Mouse (Mus musculus): Measurements from ENCODE around the gene Nfic. TPM values are rescaled to one million over a fixed set of nuclear protein-coding genes. Genes with fewer than 3 reads are reported as not detected.
"Not testable (repeated sequence)": the region's sequence is repeated elsewhere in the genome, so short reads cannot be mapped to it uniquely, and the experiment has no call there.

The Nfic gene
- polyA plus RNA-seq, 1 experiment: 33.6 TPM

DNA sequence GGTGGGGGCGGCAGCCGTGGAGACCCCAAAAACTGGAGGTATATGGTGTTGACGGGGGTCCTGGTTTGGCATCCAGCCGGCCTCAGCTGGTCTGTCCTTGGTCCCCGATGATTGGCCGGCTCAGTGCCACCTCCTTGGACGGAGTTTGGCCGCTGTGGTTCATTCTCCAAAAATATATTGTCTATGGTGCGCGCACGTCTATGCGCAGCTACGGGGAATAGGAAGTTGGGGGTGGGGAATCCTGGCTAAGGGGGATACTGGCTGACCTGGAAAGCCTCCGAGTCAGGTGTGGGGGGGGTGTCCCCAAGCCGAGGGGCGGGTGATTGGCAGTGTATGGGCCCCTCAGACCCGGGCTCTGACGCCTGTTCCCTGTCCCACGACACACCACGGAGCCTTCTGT, 5.0 kb upstream of the Nfic start:
- DNase-seq (ENCODE audit: low read depth): no peak

DNA sequence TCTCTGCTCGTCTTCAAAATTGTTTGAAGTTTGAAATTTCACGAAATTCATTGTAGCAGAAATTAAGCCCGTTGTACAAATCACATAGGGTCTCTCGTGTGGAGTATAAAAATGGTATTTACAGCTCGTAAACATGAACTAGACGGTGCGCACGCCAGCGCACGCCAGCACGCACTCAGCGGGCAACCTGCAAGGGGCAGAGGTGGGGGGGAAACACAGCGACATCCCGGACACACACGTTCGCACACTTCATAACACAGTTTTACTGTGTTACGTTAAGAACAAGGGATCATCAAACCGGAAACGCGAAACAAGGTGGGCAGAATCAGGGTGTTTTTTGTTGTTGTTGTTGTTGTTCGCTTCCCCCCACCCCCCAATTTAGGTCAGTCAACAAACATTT, 4.0 kb upstream of the Nfic start:
- DNase-seq (ENCODE audit: low read depth): no peak

DNA sequence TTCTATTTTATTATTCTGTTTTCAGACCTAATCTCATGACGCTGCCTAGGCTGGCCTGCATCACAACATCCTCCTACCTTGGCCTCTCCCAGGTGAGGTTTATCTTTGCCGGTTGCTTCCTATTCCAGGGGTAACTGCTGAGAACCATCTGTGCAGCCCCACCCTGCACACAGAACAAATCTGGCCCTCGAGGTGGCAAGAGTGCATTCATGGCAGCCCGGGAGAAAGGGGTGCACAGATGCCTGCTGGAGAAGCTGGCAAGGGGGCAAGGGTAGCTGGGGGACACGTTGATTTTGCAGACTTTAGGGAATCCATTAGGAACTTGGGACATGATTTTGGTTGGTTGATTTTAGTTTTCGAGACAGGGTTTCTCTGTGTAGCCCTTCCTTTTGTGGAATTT, 2.8 kb upstream of the Nfic start:
- no peak for DNase-seq (ENCODE audit: low read depth)

DNA sequence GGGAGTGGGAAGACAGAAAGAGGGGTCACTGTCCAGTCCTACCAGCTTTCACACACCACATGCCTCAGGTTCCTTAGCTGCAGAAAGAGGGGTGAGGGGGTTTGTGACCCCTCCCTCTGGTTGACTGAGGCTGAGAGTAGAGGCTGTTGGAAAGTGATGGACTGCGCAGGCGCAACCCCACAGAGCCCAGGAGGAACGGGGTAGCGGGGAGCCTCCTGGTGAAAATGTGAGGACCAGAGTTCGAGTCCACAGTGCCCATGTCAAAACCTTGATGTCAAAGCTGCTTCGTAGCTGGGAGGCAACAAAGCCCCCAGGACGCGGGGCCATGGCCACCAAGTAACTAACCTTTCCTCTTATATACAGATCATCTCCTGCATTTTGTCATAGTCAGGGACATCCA, 2.2 kb upstream of the Nfic start:
- DNase-seq (ENCODE audit: low read depth): no peak

DNA sequence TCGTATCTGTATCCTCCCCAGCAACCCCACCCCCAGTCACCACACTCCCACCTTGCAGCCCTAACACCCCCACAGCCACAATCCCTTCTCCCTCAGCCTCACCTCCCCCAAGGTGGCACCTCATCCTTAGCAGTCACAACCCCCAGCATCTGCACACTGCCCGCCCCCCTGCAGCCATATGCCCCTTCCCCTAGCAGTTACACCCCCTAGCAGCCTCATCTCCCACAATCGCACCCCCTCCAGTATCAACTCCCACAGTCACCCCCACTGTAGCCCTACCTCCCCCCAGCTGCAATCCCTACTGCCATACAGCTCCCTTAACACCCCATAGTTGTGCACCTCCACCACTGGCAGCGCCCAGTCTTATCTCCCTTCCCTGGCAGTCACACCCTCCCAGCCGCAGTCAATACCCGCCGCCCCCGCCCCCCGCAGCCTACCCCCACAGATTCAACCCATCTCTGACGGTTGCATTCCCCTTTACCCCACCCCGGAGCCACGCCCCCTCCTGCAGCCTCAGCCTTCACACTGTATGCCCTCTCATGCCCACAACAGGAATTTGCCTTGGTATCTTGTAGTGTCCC, 1.6 kb upstream of the Nfic start:
- DNase-seq (ENCODE audit: low read depth): no peak

DNA sequence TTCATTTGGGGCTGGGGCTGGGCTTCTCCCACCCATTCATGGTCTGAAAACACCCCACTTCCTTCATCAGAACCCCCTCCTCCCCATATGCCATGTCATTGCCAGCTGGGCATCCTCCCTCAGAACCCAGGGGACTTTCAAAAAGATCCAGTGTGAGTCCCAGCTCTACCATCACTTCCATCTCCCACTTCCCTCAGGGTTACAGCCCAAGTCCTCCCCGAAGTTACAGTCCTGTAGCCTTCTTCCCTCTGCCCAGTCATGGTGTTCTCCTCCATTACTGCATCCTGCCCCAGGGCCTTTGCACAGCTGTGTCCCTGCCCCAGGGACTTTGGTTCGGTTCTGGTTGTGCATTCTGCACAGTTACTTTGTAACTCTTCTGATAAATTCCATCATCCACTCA, 1.3 kb downstream of the Nfic start:
- DNase-seq (ENCODE audit: low read depth): no peak

DNA sequence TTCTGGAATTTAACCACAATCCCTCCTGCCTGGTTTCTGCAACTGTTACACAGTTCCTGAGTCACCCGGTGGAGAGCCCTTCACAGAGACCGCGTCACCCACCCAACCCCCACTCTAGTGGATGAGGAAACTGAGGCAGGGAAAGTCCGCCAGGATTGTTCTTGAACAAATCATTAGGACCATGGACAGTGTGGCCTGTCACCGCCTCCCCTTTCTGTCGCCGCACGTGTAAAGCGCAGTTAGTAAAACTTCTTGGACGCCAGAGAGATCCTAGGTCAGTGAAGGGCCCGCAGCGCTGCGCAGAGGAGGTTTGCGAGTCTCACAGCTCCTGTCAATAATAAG, 2.5 kb downstream of the Nfic start:
- no peak for DNase-seq (ENCODE audit: low read depth)

DNA sequence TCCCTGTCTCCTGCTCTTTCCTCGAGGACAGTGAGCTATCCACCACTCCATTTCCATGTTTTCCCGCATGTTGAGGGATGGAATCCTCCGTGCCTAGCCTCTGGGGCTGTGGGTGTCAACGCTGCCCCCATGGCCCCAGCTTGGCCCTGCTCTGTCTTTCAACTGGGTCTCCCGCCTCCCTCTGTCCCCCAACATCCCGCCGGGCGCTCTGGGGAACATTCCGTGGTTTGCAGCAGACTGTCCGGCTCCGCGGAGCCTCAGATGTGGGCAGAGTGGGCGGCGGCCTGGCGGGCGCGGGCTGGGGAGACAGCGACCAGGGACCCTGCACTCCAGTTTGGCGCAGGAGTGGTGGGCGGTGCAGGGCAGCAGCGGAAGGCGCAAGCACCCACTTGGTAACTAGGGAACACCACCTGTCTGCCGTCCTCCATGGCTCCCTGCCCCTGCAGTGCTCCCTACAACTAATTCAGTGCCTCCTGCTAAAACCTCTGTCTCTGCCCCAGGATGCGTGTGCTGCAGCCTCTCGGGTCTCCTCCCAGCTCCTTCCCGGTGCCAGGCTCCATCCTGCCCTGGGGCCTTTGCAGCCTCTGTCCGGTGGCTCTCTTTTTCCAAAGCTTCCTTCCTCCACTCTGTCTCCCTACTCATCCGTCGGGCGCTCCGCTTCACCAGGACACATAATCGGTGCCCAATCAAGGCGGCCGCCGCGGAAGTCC, 3.0 kb downstream of the Nfic start:
- no peak for DNase-seq (ENCODE audit: low read depth)

DNA sequence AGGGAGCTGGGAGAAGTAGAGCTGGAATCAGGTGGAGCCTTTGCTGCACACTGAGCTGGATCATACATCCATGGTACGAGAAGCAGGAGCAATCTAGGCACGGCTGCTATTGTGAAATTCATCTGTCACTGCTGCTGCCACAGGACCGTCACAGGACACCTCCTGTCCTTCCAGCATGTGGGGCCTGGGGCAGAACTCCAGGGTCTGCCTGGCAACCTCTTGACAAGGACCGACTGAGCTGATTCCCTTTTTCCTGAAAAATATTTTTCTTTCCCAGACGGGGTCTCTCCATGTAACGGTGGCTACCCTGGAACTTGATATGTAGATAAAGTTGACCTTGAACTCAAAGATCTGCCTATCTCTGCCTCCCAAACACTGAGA, 4.1 kb downstream of the Nfic start:
- DNase-seq (ENCODE audit: low read depth): no peak

DNA sequence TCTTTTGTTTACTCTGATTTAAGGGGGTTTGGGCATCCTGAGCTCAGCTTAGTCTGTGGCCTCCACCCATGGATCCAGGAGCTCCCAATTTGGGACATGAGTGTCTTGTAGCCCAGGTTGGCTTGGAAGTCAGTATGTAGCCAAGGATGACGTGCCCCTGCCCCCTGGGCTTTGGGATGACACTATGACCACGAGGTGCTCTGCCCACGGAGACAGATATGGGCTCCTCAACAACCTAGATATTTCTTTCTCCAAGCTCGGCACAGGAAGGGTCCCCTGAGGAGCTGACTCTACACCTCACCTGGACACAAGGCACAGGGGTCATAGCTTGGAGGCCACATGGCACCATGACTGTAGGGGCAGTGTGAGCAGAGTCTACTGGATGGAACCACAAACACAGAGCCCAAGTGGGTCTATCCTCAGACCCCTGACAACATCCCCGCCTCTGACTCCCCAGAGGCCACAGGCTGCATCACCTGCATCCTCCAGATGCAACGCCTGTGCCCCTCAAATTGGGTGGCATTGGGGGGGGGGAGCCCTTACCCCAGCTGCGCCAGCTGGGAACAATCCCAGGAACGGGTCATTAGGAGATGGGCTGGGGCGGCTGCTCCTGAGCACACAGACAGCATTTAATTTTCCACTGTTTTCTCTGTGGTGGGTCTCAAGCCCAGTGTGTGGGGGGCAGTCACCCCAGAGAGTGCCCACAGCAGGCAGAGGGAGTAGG, 4.6 kb downstream of the Nfic start:
- no peak for DNase-seq (ENCODE audit: low read depth)

DNA sequence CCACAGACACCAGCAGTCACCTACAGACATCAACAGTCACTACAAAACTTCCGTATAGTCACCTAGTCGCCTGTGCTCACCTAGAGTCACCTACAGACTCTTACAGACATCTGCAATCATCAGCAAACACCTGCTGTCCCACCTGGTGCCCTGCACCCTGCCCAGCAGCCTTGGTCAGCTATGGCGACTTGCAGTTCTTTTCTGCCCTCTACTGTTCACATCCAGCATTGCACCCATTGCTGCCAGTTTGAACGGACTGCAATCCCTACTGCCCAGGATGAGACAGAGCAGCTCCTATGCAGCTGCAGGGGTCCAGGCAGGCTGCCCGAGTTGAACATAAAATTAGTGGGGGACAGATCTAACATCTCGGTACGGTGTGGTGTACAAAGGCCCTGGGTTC, 5.3 kb downstream of the Nfic start:
- DNase-seq (ENCODE audit: low read depth): no peak

DNA sequence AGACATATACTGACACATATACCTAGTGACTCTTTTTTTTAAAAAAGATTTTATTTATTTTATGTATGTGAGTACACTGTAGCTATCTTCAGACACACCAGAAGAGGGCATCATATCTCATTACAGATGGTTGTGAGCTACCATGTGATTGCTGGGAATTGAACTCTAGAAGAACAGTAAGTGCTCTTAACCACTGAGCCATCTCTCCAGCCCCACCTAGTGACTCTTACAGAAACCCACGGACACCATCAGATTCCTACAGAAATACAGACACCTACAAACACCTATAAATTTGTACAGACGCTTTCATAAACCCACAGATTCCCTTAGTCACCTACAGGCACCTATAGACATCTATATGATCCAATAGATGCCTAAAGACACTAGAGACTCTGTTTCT, 9.9 kb downstream of the Nfic start:
- DNase-seq (ENCODE audit: low read depth): not testable (repeated sequence)

DNA sequence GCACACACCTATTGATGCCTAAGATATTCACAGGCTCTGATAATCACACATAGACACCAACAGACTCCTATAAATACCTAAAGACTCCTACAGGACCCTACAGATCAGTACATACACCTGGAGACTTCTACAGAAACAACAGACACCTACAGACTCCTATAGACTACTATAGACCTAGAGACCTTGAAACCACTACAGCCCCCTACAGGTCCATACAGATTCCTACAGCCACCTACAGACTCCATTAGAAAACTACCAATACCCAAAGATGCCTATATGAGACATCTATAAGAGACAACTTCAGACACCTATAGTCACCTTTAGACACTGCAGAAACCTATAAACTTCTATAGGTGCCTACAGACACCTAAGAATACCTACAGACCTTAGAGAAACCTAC, 14.4 kb downstream of the Nfic start:
- no peak for DNase-seq (ENCODE audit: low read depth)

DNA sequence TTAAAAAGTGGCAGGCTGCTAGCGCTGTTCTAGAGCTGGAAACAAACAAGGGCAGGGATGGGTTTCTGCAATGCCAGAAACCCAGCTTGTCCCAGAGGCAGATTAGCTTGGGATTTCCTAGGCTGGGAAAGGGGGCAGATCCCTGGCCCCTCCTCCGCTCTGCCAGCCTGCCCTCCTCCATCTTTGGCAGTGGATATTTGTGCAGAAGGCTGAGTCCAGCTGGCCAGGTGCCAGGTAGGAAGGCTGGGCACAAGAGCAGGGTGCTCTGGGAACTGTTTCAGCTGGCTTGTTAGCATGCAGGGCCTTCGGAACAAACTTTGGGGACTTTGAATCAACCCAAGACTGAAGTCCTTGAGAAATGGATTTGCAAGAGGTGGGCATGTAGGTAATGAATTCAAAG, 20.0 kb downstream of the Nfic start:
- no peak for DNase-seq (ENCODE audit: low read depth)

DNA sequence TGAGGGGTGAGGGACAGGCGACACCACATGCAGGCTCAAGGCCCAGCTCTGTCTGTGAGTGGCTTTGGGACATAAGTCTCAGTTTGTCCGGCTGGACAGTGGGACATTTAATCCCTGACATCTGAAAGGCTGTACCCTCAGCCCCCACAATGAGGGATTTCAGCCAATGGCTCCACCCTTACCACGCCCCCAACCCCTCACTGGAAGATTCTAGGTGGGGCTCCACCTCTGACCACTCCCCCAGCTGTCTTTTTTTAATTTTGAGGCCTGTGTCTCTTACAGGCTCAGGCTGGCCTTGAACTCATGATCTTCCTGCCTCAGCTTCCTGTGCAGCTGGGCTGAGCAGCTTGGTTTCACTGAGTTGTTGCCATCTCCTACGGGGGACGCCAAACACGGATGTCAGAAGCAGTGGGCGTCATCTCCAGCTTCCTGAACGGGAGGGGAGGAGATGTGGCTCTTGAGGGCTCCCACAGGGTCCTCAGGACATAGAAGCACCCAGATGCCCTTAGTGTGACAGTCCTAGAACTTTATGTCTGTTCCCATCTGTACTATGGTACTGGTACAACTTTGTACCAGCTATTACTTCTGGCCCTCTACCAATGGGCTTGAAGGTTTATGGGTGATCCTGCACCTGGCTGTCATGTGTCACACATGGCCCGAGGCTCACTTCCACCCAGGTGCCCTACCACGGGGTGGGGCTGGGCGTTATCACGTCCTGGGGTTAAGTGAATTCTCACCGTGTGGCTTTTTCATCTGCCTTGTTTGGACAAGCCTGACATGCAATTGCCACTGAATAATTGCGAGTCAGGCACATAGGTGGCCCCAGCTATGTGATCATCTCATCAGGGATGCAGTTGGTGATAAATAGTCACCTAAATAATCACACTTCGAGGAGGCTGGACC, 20.8 kb downstream of the Nfic start:
- DNase-seq (ENCODE audit: low read depth): no peak

DNA sequence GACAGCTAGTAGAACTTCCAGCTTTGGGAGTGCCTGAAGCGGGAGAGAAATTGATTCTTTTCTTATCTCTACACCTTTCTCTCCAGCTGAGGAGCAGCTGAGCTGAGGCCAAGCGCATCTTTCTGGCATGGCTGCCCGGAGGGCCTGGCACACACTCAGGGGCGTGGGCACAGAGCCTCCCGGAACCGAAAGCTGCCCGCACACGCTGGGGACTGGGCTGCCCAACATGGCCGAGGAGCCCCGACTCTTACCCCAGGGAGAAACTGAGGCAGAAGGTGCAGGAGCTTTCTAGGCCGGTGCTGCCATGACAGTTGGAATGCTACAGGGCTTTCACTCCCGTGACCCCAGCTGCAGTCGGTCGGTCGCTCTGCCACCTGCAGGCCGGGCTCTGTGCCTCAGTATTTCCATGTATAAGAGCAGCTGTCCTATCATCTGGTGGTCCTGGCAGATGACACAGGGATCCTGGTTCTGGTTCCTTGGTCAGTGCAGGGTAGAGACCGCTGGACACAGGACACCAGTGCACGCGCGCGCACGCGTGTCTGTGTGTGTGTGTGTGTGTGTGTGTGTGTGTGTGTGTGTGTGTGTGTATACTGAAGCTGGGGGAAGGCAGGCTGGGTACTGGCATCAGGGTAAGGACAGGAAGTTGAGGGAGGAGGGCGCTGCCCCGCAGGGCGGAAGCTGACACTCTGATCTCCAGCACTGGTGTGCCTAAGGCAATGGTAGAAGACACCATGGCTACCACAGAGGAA, 21.7 kb downstream of the Nfic start:
- no peak for DNase-seq (ENCODE audit: low read depth)

DNA sequence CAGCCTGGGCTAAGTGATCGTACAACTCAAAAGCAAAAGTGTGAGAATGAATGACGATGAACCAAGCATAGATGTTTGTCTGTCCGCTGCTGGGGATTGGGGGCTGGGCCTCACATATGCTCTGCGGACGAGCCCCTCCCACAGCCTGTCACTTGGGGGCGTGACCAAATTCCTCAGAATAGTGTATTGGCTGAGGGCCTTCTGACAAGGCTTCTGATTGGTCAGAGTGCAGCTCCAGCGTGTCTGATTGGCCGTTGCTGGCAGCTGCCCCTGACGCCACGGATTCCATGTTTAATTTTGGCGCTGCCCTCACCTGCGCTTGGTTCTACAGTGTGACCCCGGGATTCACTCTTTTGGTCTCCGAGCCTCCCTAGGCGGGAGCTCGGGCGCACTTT, 22.6 kb downstream of the Nfic start:
- DNase-seq (ENCODE audit: low read depth): no peak

DNA sequence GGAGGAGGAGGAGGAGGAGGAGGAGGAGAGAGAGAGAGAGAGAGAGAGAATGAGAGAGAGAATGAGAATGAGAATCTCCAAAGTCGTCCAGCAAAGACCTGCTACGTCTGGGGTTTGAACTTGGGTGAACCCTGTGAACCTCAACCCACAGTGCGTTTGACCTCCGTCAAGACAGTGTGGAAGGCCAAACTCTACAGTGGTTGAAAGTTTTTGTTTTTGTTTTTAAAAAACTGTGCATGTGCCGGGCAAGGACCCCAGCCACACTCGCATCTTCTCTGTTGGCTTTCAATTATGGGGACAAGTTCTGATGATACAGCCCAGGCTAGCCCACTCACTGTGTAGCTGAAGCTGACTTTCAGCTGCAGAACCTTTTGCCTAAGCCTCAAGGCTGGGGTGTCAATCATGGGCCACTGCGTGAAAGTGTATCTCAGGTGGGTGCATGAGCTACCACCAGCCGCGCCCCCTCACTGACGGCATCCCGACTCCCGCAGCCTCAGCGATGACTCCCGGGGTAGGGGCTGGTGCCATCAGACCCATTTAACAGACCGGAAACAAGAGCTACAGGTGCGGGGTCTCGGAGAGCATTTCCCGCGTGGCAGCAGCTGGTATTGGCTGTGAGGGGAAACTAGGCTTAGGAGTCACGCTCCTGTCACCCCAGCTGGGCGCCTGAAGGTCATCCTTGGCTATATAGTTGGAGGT, 23.1 kb downstream of the Nfic start:
- no peak for DNase-seq (ENCODE audit: low read depth)

DNA sequence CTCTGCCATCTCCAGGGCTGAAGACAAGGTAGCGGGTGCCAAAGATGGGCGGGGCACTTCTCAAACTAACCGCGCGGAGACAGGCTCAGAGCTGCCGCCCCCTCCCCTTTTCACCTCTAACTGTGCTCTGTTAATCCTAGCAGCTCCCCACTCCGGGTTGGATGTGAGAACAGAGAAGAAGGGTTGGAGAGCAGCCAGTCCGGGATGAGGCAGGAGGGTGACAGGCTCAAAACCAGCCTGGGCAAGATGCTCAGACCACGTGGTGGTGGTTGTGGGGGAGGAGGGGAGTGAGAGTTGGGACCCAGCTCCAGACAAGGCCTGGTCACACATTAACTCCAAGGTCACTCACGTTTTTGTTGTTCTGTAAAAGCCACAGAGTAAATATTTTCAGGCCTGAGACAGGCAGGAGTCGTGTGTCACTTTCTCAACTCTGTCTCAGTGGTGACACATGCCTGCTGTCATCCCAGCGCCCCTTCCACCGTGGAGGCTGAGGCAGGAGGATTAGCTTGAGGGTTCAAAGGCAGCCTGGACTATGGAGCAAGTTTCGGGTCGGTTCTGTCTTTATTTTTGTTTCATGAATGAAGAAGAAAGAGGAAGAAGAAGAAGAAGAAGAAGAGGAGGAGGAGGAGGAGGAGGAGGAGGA, 23.8 kb downstream of the Nfic start:
- no peak for DNase-seq (ENCODE audit: low read depth)

DNA sequence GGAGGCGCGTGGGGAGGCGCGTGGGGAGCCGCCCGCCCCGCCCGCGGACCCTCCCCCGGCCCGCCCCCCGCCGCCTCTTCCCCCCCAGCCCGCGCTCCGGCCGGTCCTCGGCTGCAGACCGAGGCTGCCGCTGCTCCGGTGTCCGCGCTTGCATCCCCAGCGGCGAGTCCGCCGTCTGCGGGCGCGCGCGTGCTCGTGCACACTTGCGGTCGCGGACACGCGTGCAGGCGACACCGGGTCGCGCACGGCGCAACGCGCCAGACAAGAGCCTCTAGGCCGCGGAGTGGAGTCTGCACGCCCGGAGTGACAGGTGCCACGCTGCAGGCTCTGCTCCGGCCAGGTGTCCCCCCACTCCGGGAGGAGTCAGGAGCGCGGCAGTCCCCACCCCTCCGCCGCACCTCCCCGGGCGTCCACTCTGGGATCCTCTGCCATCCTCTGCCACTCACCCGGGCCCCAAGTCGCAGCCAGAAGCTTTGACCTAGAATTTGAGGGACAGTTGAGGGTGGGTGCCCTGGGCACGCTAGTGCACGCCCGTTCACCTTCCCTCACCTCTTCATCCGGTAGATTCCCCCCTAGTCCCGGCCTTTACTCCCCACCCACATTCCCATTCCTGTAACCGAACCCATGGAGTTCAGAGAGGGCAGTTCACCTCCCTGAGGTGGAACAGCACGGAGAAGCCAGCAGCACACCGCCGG, 24.5 kb downstream of the Nfic start:
- no peak for DNase-seq (ENCODE audit: low read depth)

Data from gonadal fat pad, adult 2 months (tissue).